Mouse (Mus musculus) lung, embryonic 15.5 days (tissue): ENCODE results near the gene Rpp21. TPM values are rescaled to one million over a fixed set of nuclear protein-coding genes. Genes with fewer than 3 reads are reported as not detected.
A peak's percentile ranks its signal among the peaks of the same experiment; 100 is the strongest.

ENCODE experiments used
- ATAC-seq: fragments of 200-750 bp; cut with Nextera tagmentation; 2 replicates; pipeline ENCODE4 v1.8.0; 2017; ENCODE audit warnings: moderate number of reproducible peaks, borderline replicate concordance; ENCODE audit not compliant: low FRiP score, low TSS enrichment; ENCODE audit errors: extremely low read depth
- H3K27ac ChIP-seq: fragments of 300-500 bp; sonication (generic); 2 replicates; pipeline ENCODE4 v1.5.1; 2015; ENCODE audit warnings: moderate library complexity, mild to moderate bottlenecking, inconsistent platforms
- H3K27me3 ChIP-seq: fragments of 300-500 bp; sonication (generic); 2 replicates; pipeline ENCODE4 v1.6.1; 2015; ENCODE audit warnings: inconsistent platforms
- H3K36me3 ChIP-seq: fragments of 300-500 bp; sonication (generic); 2 replicates; pipeline ENCODE4 v1.6.1; 2015; ENCODE audit warnings: inconsistent platforms
- H3K4me1 ChIP-seq: fragments of 300-500 bp; sonication (generic); 2 replicates; pipeline ENCODE4 v1.6.1; 2015; ENCODE audit warnings: inconsistent platforms
- H3K4me2 ChIP-seq: fragments of 300-500 bp; sonication (generic); 2 replicates; pipeline ENCODE4 v1.6.1; 2015; ENCODE audit warnings: inconsistent platforms, mild to moderate bottlenecking, moderate library complexity
- H3K4me3 ChIP-seq: fragments of 300-500 bp; sonication (generic); 2 replicates; pipeline ENCODE4 v1.5.1; 2015; ENCODE audit warnings: mild to moderate bottlenecking, inconsistent platforms
- H3K9ac ChIP-seq: fragments of 300-500 bp; sonication (generic); 2 replicates; pipeline ENCODE4 v1.6.1; 2015; ENCODE audit warnings: inconsistent platforms
- H3K9me3 ChIP-seq: fragments of 300-500 bp; sonication (generic); 2 replicates; pipeline ENCODE4 v1.6.1; 2016; ENCODE audit warnings: inconsistent platforms
- WGBS: fragments of 180-500 bp; shearing (Covaris S2); methylation state at CpG from one replicate; pipeline ENCODE4 v1.1.7; 2015; 5-methylcytosine and 5-hydroxymethylcytosine counted together
- polyA plus RNA-seq: library from polyadenylated mRNA; unstranded; fragments of >200 nt; fragmentation: Nextera tagmentation; extraction: Ambion mirVana; gene quantifications from 2 replicates; pipeline ENCODE4 v1.2.1, GENCODE M21; 2015

Rpp21 gene
- 177 and 178 TPM in 2 replicates for polyA plus RNA-seq

GRCm38 (mm10) chr17:36257969-36258368 lies at the start of gene Rpp21:
Gene Rpp21, minus strand, starts transcription at chr17:36258069.
- peaks cover 12% of the 10 kb centered on the region for H3K4me1 ChIP-seq
- H3K9me3 ChIP-seq: no peaks in the 10 kb centered on the region
- peaks cover 35% of the 10 kb centered on the region for H3K36me3 ChIP-seq
- peak within 1 kb of the TSS; percentile 89 for H3K27ac ChIP-seq
- no peak for ATAC-seq
- H3K27me3 ChIP-seq: no peaks in the 10 kb centered on the region
- peak within 1 kb of the TSS; percentile 64 for H3K4me2 ChIP-seq
- peak within 1 kb of the TSS; percentile 72 for H3K9ac ChIP-seq
- WGBS: 43% methylated on average over 6 of the region's 6 CpGs
- peak within 1 kb of the TSS; percentile 75 for H3K4me3 ChIP-seq

DNA sequence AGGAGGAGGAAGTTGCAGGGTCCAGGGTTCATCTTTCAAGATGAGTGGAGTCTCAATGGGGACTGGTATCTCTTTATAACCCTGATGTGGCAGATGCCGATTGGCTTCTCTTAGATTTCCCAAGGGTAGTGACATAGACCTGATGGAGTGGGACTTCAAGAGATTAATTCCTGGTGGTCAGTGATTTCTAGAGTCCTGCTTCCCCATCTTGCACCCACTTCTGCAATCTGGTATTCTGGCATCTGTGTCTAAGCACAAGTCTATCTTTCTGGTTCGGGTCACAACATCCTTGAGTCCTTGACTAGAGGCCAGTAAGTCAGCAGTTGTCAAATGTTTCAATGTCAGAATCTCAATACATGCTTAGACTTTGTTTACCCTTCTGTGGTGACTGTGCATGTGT lies 28.5 kb upstream of the Rpp21 start, which contains the start of gene H2-M10.2:
TSS of gene H2-M10.2 (minus strand) at position 101 of the 400 bp plus-strand sequence.
- Histone ChIP-seq H3K27ac (no peak within 1 kb of the TSS), H3K4me2 (no peak within 1 kb of the TSS), H3K36me3 (peaks cover 13% of the 10 kb centered on the region), H3K4me3 (no peak within 1 kb of the TSS), H3K4me1 (no peaks in the 10 kb centered on the region), H3K9ac (no peak within 1 kb of the TSS), H3K9me3 (no peaks in the 10 kb centered on the region), H3K27me3 (no peaks in the 10 kb centered on the region)
- WGBS: 90% methylated on average over 2 of the region's 2 CpGs
- ATAC-seq: no peak

- Histone ChIP-seq H3K27ac (no peak overlapping the region), H3K27me3 (no peaks in the 10 kb centered on the region), H3K9me3 (no peaks in the 10 kb centered on the region), H3K4me2 (no peak overlapping the region), H3K36me3 (peaks cover 38% of the 10 kb centered on the region), H3K4me3 (no peak overlapping the region), H3K4me1 (no peaks in the 10 kb centered on the region), H3K9ac (no peak overlapping the region)
- no peak for ATAC-seq
- WGBS: 86% methylated on average over 4 of the region's 4 CpGs
These were observed 23.8 kb upstream of the Rpp21 start for GRCm38 (mm10) chr17:36281521-36282245.

- Histone ChIP-seq H3K4me1 (peaks cover 33% of the 10 kb centered on the region), H3K9me3 (no peaks in the 10 kb centered on the region), H3K36me3 (peaks cover 23% of the 10 kb centered on the region), H3K4me3 (no peak overlapping the region), H3K27me3 (no peaks in the 10 kb centered on the region), H3K27ac (no peak overlapping the region), H3K9ac (no peak overlapping the region), H3K4me2 (no peak overlapping the region)
- no peak for ATAC-seq
- 92% methylated on average over 4 of the region's 4 CpGs for WGBS
These were observed 16.9 kb upstream of the Rpp21 start for GRCm38 (mm10) chr17:36274776-36275175.

- Histone ChIP-seq H3K9me3 (no peaks in the 10 kb centered on the region), H3K4me1 (peaks cover 34% of the 10 kb centered on the region), H3K36me3 (peaks cover 20% of the 10 kb centered on the region), H3K27me3 (no peaks in the 10 kb centered on the region), H3K4me2 (no peak overlapping the region), H3K9ac (no peak overlapping the region), H3K27ac (no peak overlapping the region), H3K4me3 (no peak overlapping the region)
- WGBS: 85% methylated on average over 4 of the region's 4 CpGs
- ATAC-seq: no peak
These were observed 15.9 kb upstream of the Rpp21 start for GRCm38 (mm10) chr17:36273796-36274195.

DNA sequence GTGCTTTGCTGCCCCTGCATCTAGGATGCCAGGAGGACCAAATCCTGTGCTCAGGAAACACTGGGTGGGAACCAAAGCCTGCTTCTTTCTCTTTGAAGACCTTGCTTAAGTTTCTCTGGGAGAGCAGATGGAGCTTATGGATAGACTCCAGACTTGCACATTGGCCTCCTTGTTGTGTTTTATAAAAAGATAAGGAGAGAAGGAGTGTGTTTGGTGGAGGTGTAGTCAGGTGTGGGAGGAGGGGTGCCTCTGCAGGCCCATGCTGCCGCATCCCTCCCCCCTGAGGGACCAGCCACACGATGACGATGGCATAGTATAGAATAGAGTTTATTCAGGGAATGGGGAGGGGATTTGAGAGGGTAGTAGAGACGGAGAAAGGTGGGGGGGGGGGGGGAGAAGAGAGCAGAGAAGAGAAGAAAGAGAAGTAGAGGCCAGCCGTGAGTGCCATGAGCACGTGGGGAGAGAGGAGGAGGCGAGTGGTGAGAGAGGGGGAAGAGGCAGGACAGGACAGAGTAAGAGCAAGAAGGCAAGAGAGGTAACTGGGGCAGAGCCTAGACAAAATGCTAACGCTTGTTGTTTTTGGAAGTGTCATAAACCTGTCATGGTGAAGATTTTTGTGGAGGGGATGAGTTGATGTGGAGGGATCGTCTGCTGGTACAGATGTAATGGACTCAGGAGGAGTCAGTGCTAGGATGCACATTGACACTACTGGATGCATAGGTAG lies 14.9 kb upstream of the Rpp21 start:
- H3K27me3 ChIP-seq: no peaks in the 10 kb centered on the region
- peak overlapping the region; percentile 84 for H3K4me2 ChIP-seq
- H3K36me3 ChIP-seq: peaks cover 13% of the 10 kb centered on the region
- 72% methylated on average over 9 of the region's 9 CpGs for WGBS
- H3K9ac ChIP-seq: peak overlapping the region; percentile 97; the same call in 1 of the 2 replicates
- H3K4me1 ChIP-seq: peaks cover 34% of the 10 kb centered on the region
- H3K4me3 ChIP-seq: peak overlapping the region; percentile 94
- no peak for ATAC-seq
- H3K27ac ChIP-seq: no peak overlapping the region
- no peaks in the 10 kb centered on the region for H3K9me3 ChIP-seq

GRCm38 (mm10) chr17:36271586-36272256 lies 13.9 kb upstream of the Rpp21 start, which contains the start of gene Trim39:
Gene Trim39, minus strand, starts transcription at chr17:36272247.
- peak within 1 kb of the TSS; percentile 88 for H3K27ac ChIP-seq
- peaks cover 34% of the 10 kb centered on the region for H3K4me1 ChIP-seq
- H3K9ac ChIP-seq: peak within 1 kb of the TSS; percentile 97
- no peaks in the 10 kb centered on the region for H3K27me3 ChIP-seq
- H3K36me3 ChIP-seq: peaks cover 23% of the 10 kb centered on the region
- H3K4me2 ChIP-seq: peak within 1 kb of the TSS; percentile 84
- WGBS: under 1% methylated on average over 43 of the region's 43 CpGs
- H3K4me3 ChIP-seq: peak within 1 kb of the TSS; percentile 94
- H3K9me3 ChIP-seq: no peaks in the 10 kb centered on the region
- peak; percentile 80 for ATAC-seq

- H3K27ac ChIP-seq: peak overlapping the region; percentile 88
- peaks cover 25% of the 10 kb centered on the region for H3K36me3 ChIP-seq
- peak overlapping the region; percentile 84 for H3K4me2 ChIP-seq
These were observed 13.2 kb upstream of the Rpp21 start for GRCm38 (mm10) chr17:36270956-36271585.

DNA sequence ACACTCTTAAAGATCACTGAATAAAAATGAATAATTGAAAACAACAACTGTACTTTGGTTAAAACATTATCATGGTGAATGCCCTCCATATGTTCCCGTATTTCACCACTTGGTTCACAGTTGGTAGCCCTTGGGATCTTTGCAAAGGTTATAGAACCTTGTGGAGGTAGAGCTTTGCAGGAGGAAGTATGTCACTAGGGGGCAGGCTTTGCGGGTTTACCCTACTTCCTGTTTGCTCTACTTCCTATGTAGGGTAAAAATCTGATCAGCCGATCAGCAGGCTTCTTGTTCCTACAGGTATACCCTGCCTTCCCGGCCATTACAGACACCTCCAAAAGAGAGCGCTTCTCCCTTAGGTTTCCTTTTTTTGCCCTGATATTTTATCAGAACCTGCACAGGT lies 8.0 kb upstream of the Rpp21 start:
- Histone ChIP-seq H3K36me3 (peaks cover 62% of the 10 kb centered on the region), H3K4me2 (no peak overlapping the region), H3K4me3 (no peak overlapping the region), H3K27me3 (no peaks in the 10 kb centered on the region), H3K9me3 (no peaks in the 10 kb centered on the region), H3K27ac (no peak overlapping the region), H3K4me1 (peaks cover 11% of the 10 kb centered on the region), H3K9ac (no peak overlapping the region)
- whole genome bisulfite sequencing: 70% methylated on average over 5 of the region's 5 CpGs
- no peak for ATAC-seq

More at GRCm38 (mm10) chr17:36270956-36271585, 13.2 kb upstream of the Rpp21 start:
- peak overlapping the region; percentile 97 for H3K9ac ChIP-seq
- H3K4me1 ChIP-seq: peaks cover 34% of the 10 kb centered on the region
- H3K27me3 ChIP-seq: no peaks in the 10 kb centered on the region
- H3K4me3 ChIP-seq: peak overlapping the region; percentile 94
- WGBS: under 1% methylated on average over 72 of the region's 84 CpGs
- ATAC-seq: peak; percentile 92
- H3K9me3 ChIP-seq: no peaks in the 10 kb centered on the region

- no peaks in the 10 kb centered on the region for H3K9me3 ChIP-seq
- 83% methylated on average over 3 of the region's 3 CpGs for WGBS
- no peaks in the 10 kb centered on the region for H3K27me3 ChIP-seq
- H3K4me2 ChIP-seq: no peak overlapping the region
- no peak overlapping the region for H3K9ac ChIP-seq
- no peak overlapping the region for H3K27ac ChIP-seq
- no peaks in the 10 kb centered on the region for H3K4me1 ChIP-seq
- no peak overlapping the region for H3K4me3 ChIP-seq
- H3K36me3 ChIP-seq: peaks cover 75% of the 10 kb centered on the region
- no peak for ATAC-seq
These were observed 6.5 kb upstream of the Rpp21 start for GRCm38 (mm10) chr17:36264273-36264925.
